Mouse (Mus musculus) heart, postnatal 14 days (tissue): ENCODE data around the gene Sft2d1. TPM values are rescaled to one million over a fixed set of nuclear protein-coding genes. Genes with fewer than 3 reads are reported as not detected.
"Not testable (repeated sequence)": the region's sequence is repeated elsewhere in the genome, so short reads cannot be mapped to it uniquely, and the experiment has no call there.

ENCODE experiments used
- DNase-seq, 2 experiments: peaks; one replicate each; pipeline ENCODE4 v3.0.0; 2021 to 2022
- intact Hi-C: fragments of 180-260 bp; cut with DNase I; formaldehyde crosslinking; loops from one replicate; pipeline ENCODE4 v1.15.1; 2025
- total RNA-seq, 2 experiments: library from RNA; stranded (reverse); gene quantifications; 2 replicates each; pipeline ENCODE4 v1.2.3; 2021

Gene Sft2d1
- total RNA-seq, 2 experiments from 2014 or later, result 16.7 to 21.2 TPM

GRCm38 (mm10) chr17:8298281-8298680 is 12.6 kb upstream of the Sft2d1 start:
- intact Hi-C loops, result no loop called here
- DNase-seq, result no peak

- no peak for DNase-seq
- intact Hi-C loops, result no loop called here
Measured at GRCm38 (mm10) chr17:8299524-8299923, 11.4 kb upstream of the Sft2d1 start.

GRCm38 (mm10) chr17:8301515-8301914 is 9.4 kb upstream of the Sft2d1 start:
- intact Hi-C loops, result loop anchor here (2.0 kb wide), 1 partner anchor 37 kb away; no protein-coding TSS in a partner anchor
- DNase-seq, result no peak

GRCm38 (mm10) chr17:8302772-8303438 is 8.0 kb upstream of the Sft2d1 start:
- intact Hi-C loops, result no loop called here
- DNase-seq, result no peak

- intact Hi-C loops, result loop anchor here (2.0 kb wide), 1 partner anchor 19 kb away; no protein-coding TSS in a partner anchor
- DNase-seq, result no peak
Measured at GRCm38 (mm10) chr17:8303671-8304070, 7.2 kb upstream of the Sft2d1 start.

- DNase-seq, result no peak
- intact Hi-C loops, result loop anchor here (2.0 kb wide), 1 partner anchor 21 kb away; no protein-coding TSS in a partner anchor
Measured at GRCm38 (mm10) chr17:8305801-8306200, 5.1 kb upstream of the Sft2d1 start.

GRCm38 (mm10) chr17:8311751-8312150 is 849 bp downstream of the Sft2d1 start:
- intact Hi-C loops, result loop anchor here (2.0 to 5.0 kb wide), 2 partner anchors 29 to 61 kb away; partner anchors contain the start of gene Mpc1
- no peak for DNase-seq

- intact Hi-C loops, result loop anchor here (5.0 kb wide), 1 partner anchor 58 kb away; no protein-coding TSS in a partner anchor
- no peak for DNase-seq
Measured at GRCm38 (mm10) chr17:8313976-8314375, 3.1 kb downstream of the Sft2d1 start.

GRCm38 (mm10) chr17:8316251-8316650 is 5.3 kb downstream of the Sft2d1 start:
- intact Hi-C loops, result no loop called here
- DNase-seq, result peak in 1 of 2 experiments; percentile 14

GRCm38 (mm10) chr17:8326877-8327276 is 16.0 kb downstream of the Sft2d1 start:
- intact Hi-C loops, DNase-seq: not testable (repeated sequence)

GRCm38 (mm10) chr17:8328511-8329174 is 17.7 kb downstream of the Sft2d1 start:
- intact Hi-C loops, result no loop called here
- no peak for DNase-seq

GRCm38 (mm10) chr17:8330602-8331001 is 19.7 kb downstream of the Sft2d1 start:
- DNase-seq, result no peak
- intact Hi-C loops, result no loop called here

GRCm38 (mm10) chr17:8337159-8337558 is 26.3 kb downstream of the Sft2d1 start, which contains the start of gene Prr18:
Gene Prr18 (plus strand): TSS chr17:8337459.
- intact Hi-C loops, DNase-seq: not testable (repeated sequence)

- intact Hi-C loops, result no loop called here
- DNase-seq, result no peak
Measured at GRCm38 (mm10) chr17:8339666-8340374, 28.9 kb downstream of the Sft2d1 start.

GRCm38 (mm10) chr17:8340407-8341359 is 29.8 kb downstream of the Sft2d1 start:
- intact Hi-C loops, result no loop called here
- peak; percentile 27 to 30 for DNase-seq

GRCm38 (mm10) chr17:8341360-8341963 is 30.6 kb downstream of the Sft2d1 start:
- intact Hi-C loops, result no loop called here

GRCm38 (mm10) chr17:8342706-8343105 is 31.8 kb downstream of the Sft2d1 start:
- no peak for DNase-seq
- intact Hi-C loops, result no loop called here

More at GRCm38 (mm10) chr17:8341360-8341963, 30.6 kb downstream of the Sft2d1 start:
- no peak for DNase-seq

GRCm38 (mm10) chr17:8343416-8343815 is 32.5 kb downstream of the Sft2d1 start:
- intact Hi-C loops, result no loop called here
- DNase-seq, result no peak

- intact Hi-C loops, result no loop called here
Measured at GRCm38 (mm10) chr17:8347765-8348285, 36.9 kb downstream of the Sft2d1 start.

More at GRCm38 (mm10) chr17:8347765-8348285, 36.9 kb downstream of the Sft2d1 start:
- DNase-seq, result no peak
